Mouse (Mus musculus) brain, embryonic 14.5 days (tissue): Measurements from ENCODE around the gene Jund.

Source experiments
- CTCF ChIP-seq: fragments of 200-500 bp; IDR thresholded peaks from 2 replicates; pipeline ENCODE4 v1.5.1; 2012; ENCODE audit warnings: inconsistent platforms, mild to moderate bottlenecking, moderate library complexity, borderline replicate concordance; ENCODE audit not compliant: insufficient read depth, insufficient read length; ENCODE audit errors: extremely low read depth
- POLR2A ChIP-seq: fragments of 200-500 bp; IDR thresholded peaks from 2 replicates; pipeline ENCODE4 v1.6.1; 2012; ENCODE audit warnings: mild to moderate bottlenecking, inconsistent platforms, borderline replicate concordance; ENCODE audit not compliant: poor library complexity, insufficient read depth, insufficient read length, severe bottlenecking; ENCODE audit errors: extremely low read depth

DNA sequence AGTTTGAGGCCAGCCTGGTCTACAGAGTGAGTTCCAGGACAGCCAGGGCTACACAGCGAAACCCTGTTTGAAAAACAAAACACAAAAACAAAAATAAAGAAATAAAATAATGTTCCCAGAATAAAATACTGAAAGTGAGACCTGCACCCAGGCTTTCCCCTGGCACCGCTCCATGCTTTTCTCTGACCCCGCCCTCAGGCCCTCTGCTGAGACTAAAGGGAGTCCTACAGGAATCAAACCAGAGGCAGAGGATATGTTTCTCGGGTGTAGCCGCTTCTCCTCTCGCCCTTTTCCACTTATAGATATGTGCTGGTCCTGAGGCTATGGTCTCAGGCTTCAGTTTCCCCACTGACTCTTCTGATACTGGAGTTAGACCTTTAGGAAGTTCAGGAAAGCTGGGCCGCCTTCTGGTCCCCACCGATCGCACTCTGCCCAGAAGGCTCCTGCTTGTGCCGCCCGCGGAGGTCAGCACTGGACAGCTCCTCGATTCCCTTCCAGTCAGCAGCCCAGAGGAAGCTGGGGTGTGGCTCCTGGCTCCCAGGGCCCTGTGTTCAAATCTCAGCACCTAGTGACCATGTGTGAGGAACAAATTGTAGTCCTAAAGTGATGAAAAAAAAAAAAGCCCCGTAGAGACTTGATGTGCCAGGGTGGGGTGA, 27.2 kb downstream of the Jund start:
- TF ChIP-seq CTCF (no peak), POLR2A (no peak)
